Mouse (Mus musculus) midbrain, postnatal 0 days (tissue): ENCODE results near the gene Exog. TPM values are rescaled to one million over a fixed set of nuclear protein-coding genes. Genes with fewer than 3 reads are reported as not detected.
A peak's percentile ranks its signal among the peaks of the same experiment; 100 is the strongest.

Experiments
- ATAC-seq: fragments of 200-750 bp; cut with Nextera tagmentation; 2 replicates; pipeline ENCODE4 v1.8.0; 2017; ENCODE audit warnings: moderate number of reproducible peaks, mild to moderate bottlenecking, moderate TSS enrichment, moderate library complexity; ENCODE audit not compliant: low FRiP score
- DNase-seq: peaks from one replicate; pipeline ENCODE4 v3.0.0-alpha.2; 2015; ENCODE audit warnings: low spot score
- H3K27ac ChIP-seq: fragments of 300-500 bp; sonication (generic); 2 replicates; pipeline ENCODE4 v1.5.1; 2014; ENCODE audit warnings: low read depth, mild to moderate bottlenecking, low read length, mixed read lengths
- H3K27me3 ChIP-seq: fragments of 300-500 bp; sonication (generic); 2 replicates; pipeline ENCODE4 v1.6.1; 2014; ENCODE audit warnings: low read length, control low read depth, mixed read lengths; ENCODE audit not compliant: insufficient read depth
- H3K36me3 ChIP-seq: fragments of 300-500 bp; sonication (generic); 2 replicates; pipeline ENCODE4 v1.6.1; 2014; ENCODE audit warnings: low read length, control low read depth, mixed read lengths; ENCODE audit not compliant: insufficient read depth
- H3K4me1 ChIP-seq: fragments of 300-500 bp; sonication (generic); 2 replicates; pipeline ENCODE4 v1.6.1; 2014; ENCODE audit warnings: mild to moderate bottlenecking, control low read depth, antibody characterized with exemption, low read length, mixed read lengths; ENCODE audit not compliant: insufficient read depth
- H3K4me2 ChIP-seq: fragments of 300-500 bp; sonication (generic); 2 replicates; pipeline ENCODE4 v1.6.1; 2014; ENCODE audit warnings: low read depth, mild to moderate bottlenecking, low read length, mixed read lengths; ENCODE audit not compliant: poor library complexity, severe bottlenecking
- H3K4me3 ChIP-seq: fragments of 300-500 bp; sonication (generic); 2 replicates; pipeline ENCODE4 v1.5.1; 2014; ENCODE audit warnings: low read depth, mild to moderate bottlenecking, low read length, moderate library complexity
- H3K9ac ChIP-seq: fragments of 300-500 bp; sonication (generic); replicated peaks from 2 replicates; pipeline ENCODE4 v1.6.1; 2014; ENCODE audit warnings: mild to moderate bottlenecking, low read length, moderate library complexity, mixed read lengths; ENCODE audit not compliant: poor library complexity, severe bottlenecking
- H3K9me3 ChIP-seq: fragments of 300-500 bp; sonication (generic); 2 replicates; pipeline ENCODE4 v1.6.1; 2016; ENCODE audit warnings: low read length, control low read depth
- CTCF ChIP-seq: IDR thresholded peaks from 2 replicates; pipeline ENCODE4 v1.5.1; 2016; ENCODE audit warnings: antibody characterized with exemption, mild to moderate bottlenecking
- whole genome bisulfite sequencing: fragments of 180-500 bp; shearing (Covaris S2); extraction: QIAGEN DNeasy Blood & Tissue Kit; methylation state at CpG from one replicate; pipeline ENCODE4 v1.1.7; 2014; 5-methylcytosine and 5-hydroxymethylcytosine counted together
- polyA plus RNA-seq: library from polyadenylated mRNA; unstranded; fragments of >200 nt; fragmentation: Nextera tagmentation; extraction: Ambion mirVana; gene quantifications from 2 replicates; pipeline ENCODE4 v1.2.1, GENCODE M21; 2015
- total RNA-seq: library from RNA; depleted of rRNA; stranded (reverse); fragments of >200 nt; gene quantifications from 2 replicates; pipeline ENCODE4 v1.2.3, GENCODE M21; 2014

Exog gene
- total and polyA plus RNA-seq, 2 experiments from 2014 or later: 26.0 to 36.8 TPM

DNA sequence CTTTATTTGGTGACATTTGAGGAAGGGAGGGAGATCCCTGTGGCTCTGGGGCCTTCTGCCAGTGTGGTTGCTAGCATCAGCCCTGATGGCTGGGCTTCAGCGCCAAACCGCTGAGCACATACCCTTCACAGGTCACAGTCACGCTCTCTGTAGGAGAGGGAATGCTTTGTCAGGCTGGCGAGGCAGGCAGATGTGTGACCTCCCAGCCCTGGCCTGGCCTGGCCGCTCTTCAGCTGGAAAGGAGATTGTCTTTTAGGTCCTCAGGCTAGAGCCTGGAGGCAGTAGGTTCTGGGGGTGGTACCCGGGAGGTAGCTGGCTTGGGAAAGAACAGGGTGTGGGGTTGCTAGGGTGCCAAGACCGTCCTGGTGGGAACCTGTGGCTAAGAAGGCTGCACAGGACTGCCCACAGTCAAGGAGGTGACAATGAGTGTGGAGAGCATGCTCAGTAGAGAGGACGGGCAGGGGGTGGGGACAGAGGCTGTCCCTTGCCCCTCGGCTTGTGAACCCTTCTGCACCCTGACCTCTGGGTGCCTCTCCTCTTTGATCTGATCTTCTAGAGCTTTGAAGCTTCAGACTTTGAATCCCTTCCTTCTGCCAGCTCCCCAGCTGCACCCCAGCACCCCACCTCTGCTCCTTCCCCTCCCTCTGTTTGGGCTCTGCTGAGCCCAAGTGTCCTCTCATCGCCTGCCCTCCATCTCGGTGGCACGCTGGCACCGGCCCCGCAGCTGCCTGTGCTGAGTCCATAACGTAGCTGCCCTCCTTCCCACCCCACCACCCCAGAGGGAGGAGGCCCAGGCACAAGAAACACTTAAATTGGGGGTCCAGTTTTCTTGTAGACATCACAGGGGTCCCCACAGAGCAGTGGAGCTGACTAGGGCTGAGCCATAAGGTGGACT lies 30.2 kb downstream of the Exog start:
- Histone ChIP-seq H3K27ac (no peak overlapping the region), H3K4me2 (no peak overlapping the region), H3K4me3 (no peak overlapping the region), H3K27me3 (no peaks in the 10 kb centered on the region), H3K9me3 (no peaks in the 10 kb centered on the region), H3K4me1 (no peaks in the 10 kb centered on the region), H3K36me3 (0 out of 2 replicates have a peak, but pooled peaks cover under 1% of the 10 kb centered on the region), H3K9ac (no peak overlapping the region)
- no peak for TF ChIP-seq CTCF
- ATAC-seq (no peak), DNase-seq (no peak)
- WGBS: 69% methylated on average over 15 of the region's 15 CpGs

DNA sequence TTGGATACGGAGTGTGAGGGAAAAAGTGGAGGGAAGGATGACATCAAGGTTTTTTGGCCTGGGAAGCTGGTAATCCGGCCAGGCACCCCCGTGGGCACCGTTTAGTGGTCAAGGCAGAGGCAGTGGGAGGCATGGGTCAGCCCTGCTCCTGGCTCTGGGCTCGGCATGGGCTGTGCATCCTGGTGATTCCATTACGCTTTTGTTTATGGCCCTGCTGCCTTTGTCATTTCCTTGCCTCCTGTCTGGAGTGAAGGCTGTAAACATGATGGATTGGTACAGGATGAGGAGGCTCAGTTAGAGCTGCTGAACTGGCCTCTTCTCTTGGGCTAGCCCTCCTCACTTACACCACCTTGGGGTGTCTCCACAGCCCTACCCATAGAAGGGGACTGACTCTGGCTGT lies 33.0 kb downstream of the Exog start:
- DNase-seq: no peak
- Histone ChIP-seq H3K9ac (no peak overlapping the region), H3K27me3 (no peaks in the 10 kb centered on the region), H3K9me3 (no peaks in the 10 kb centered on the region), H3K4me3 (no peak overlapping the region), H3K4me2 (no peak overlapping the region), H3K27ac (no peak overlapping the region), H3K36me3 (no peaks in the 10 kb centered on the region), H3K4me1 (no peaks in the 10 kb centered on the region)
- no peak for TF ChIP-seq CTCF
- ATAC-seq: no peak
- 50% methylated on average over 6 of the region's 6 CpGs for WGBS

DNA sequence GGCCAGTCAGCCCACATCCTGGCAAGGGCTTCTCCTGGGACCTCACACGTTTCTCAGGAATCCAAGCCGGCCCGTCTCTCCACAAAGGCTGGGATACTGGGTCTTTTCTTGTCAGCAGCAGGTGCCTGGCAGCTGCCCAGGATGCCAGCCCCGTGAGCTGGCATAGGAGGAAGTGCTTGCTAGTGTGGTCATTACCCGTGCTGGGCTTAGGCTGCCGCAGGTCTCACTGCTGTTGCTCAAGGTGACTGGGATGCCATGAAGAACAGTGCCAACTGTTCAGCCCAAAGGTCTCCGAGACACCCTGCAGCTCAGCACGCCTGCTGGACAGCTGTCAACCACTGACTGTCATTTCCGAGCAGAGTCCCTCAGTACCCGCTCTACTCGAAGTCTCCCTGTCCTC lies 33.6 kb downstream of the Exog start:
- H3K4me2 ChIP-seq: no peak overlapping the region
- no peak for TF ChIP-seq CTCF
- no peak overlapping the region for H3K9ac ChIP-seq
- no peaks in the 10 kb centered on the region for H3K4me1 ChIP-seq
- H3K9me3 ChIP-seq: no peaks in the 10 kb centered on the region
- H3K4me3 ChIP-seq: no peak overlapping the region
- no peak for ATAC-seq
- no peaks in the 10 kb centered on the region for H3K36me3 ChIP-seq
- 61% methylated on average over 11 of the region's 11 CpGs for WGBS
- DNase-seq: peak; percentile 41
- no peak overlapping the region for H3K27ac ChIP-seq
- no peaks in the 10 kb centered on the region for H3K27me3 ChIP-seq

DNA sequence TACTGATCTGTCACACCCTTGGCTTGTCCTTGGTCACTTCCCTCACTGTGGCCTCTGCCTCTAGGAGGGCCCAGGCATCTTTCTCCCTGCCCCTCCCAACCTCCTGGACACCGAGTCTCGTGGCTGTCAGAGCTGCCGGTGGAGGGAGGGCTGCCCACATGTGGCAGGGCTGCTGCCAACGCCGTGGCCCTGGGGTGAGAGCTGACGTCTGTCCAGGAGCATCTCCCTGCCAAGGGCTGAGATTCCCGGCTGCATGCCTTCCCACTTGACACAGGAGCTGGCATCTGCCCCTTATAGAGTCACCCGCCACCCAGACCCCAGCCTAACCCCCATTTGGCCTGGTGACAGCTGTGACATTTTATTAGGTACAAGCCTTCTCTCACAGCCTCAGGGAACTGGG lies 34.6 kb downstream of the Exog start:
- H3K4me1 ChIP-seq: no peaks in the 10 kb centered on the region; the same call in 1 of the 2 replicates
- no peak for TF ChIP-seq CTCF
- no peak overlapping the region for H3K9ac ChIP-seq
- H3K4me2 ChIP-seq: no peak overlapping the region
- H3K4me3 ChIP-seq: no peak overlapping the region
- 67% methylated on average over 8 of the region's 8 CpGs for WGBS
- H3K27me3 ChIP-seq: no peaks in the 10 kb centered on the region
- DNase-seq (peak; percentile 14), ATAC-seq (no peak)
- H3K36me3 ChIP-seq: no peaks in the 10 kb centered on the region
- no peak overlapping the region for H3K27ac ChIP-seq
- no peaks in the 10 kb centered on the region for H3K9me3 ChIP-seq

DNA sequence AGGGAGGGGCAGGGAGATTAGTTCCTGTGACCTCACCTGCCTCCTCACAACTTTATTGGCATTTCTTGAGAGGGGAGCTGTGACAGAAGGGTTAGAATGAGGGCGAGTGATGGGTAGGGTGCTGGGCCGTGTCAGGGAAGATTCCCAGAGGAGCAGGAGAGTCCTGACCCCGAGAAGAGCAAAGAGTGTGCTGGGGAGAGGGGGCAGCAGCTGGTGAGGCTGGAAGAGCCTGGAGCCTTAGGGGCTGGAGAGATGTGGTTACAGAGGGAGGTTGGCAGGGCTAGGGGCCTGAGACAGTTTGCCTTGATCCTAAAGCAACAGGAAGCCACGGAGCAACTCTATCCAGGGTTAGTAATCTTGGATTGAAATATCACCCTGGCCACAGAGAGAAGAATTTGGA lies 36.9 kb downstream of the Exog start:
- H3K9me3 ChIP-seq: no peaks in the 10 kb centered on the region
- no peak for TF ChIP-seq CTCF
- H3K36me3 ChIP-seq: no peaks in the 10 kb centered on the region
- no peaks in the 10 kb centered on the region; the same call in 1 of the 2 replicates for H3K4me1 ChIP-seq
- H3K9ac ChIP-seq: no peak overlapping the region
- H3K4me3 ChIP-seq: no peak overlapping the region
- DNase-seq: no peak
- H3K27ac ChIP-seq: no peak overlapping the region
- no peak for ATAC-seq
- H3K4me2 ChIP-seq: no peak overlapping the region
- H3K27me3 ChIP-seq: no peaks in the 10 kb centered on the region
- 85% methylated on average over 4 of the region's 4 CpGs for WGBS

DNA sequence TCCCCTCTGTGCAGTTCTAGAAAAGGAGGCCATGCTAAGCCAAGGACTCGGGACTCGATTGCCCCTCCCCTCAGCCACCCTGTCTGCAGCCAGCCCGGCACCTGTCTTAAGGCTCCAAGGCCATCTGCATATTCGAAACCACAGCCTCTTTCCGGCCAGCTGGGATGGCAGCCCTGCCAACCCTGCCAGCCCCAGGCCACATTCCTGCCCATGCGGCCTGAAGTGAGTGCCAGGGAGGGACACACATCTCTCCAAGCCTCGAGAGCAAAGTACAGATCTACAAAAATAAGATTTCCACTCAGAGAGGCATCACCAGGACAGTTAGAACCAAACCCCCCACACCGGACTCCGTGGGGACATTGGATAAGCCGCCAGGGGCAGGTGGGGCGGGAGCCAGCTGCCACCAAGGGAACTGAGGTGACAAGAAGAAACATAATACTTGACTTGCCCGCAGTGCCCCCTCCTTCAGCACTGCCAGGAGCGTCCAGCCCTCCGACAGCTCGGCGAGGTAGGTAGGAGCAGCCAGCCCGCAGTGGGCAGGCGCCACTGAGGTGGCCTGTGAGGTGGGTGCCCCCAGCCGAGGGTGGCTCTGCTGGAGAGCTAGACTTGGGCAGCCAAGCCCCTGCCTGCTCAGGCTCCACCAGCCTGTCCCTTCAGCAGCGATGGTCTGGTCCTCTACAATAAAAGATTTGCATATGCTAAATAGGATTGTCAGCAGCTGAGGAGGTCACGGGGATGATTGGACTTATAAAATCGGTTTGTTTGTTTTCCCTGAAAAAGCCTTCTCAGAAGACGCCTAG lies 39.0 kb downstream of the Exog start:
- no peaks in the 10 kb centered on the region for H3K9me3 ChIP-seq
- 46% methylated on average over 23 of the region's 23 CpGs for WGBS
- no peak overlapping the region for H3K27ac ChIP-seq
- H3K27me3 ChIP-seq: no peaks in the 10 kb centered on the region
- ATAC-seq: no peak
- no peak overlapping the region for H3K9ac ChIP-seq
- H3K4me3 ChIP-seq: no peak overlapping the region
- H3K36me3 ChIP-seq: no peaks in the 10 kb centered on the region
- no peak overlapping the region for H3K4me2 ChIP-seq
- peak; percentile 27 for DNase-seq
- no peaks in the 10 kb centered on the region; the same call in 1 of the 2 replicates for H3K4me1 ChIP-seq
- TF ChIP-seq CTCF: no peak
